Mouse (Mus musculus): ENCODE results near the gene Xrcc1. TPM values are rescaled to one million over a fixed set of nuclear protein-coding genes. Genes with fewer than 3 reads are reported as not detected.
"Not testable (repeated sequence)": the region's sequence is repeated elsewhere in the genome, so short reads cannot be mapped to it uniquely, and the experiment has no call there.

Gene Xrcc1
- polyA plus RNA-seq, 1 experiment from 2014 or later: 17.9 TPM

DNA sequence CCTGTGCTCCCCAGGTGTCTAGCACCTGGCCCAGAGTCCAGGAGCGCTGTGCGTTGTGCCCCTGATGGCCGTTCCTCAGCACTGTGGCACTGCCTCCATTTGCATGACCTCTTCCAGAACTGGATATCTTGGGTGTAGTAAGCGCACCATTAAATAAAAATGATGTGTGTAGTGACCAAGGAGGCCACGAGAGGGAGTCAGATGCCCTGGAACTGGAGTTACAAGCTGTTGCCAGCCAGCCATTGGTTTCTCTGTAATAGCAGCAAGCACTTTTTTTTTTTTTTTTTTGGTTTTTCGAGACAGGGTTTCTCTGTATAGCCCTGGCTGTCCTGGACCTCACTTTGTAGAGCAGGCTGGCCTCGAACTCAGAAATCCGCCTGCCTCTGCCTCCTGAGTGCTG is 29.8 kb upstream of the Xrcc1 start:
- not testable (repeated sequence) for H3K27me3 ChIP-seq (ENCODE audit: insufficient read depth, low read length); ATAC-seq; H3K9me3 ChIP-seq (ENCODE audit: low read length); H3K4me1 ChIP-seq (ENCODE audit: insufficient read depth); H3K4me3 ChIP-seq (ENCODE audit: low read depth, low read length); DNase-seq; H3K4me2 ChIP-seq (ENCODE audit: low read depth, low read length); H3K27ac ChIP-seq (ENCODE audit: low read depth); H3K9ac ChIP-seq (replicated peaks); H3K36me3 ChIP-seq (replicated peaks; ENCODE audit: insufficient read depth, low read length)
- WGBS (ENCODE audit: insufficient replicate concordance): 69% methylated on average over 8 of the region's 8 CpGs
- peak; percentile 43 for TF ChIP-seq CTCF (IDR thresholded peaks at IDR 0.05; ENCODE audit: low read depth)

DNA sequence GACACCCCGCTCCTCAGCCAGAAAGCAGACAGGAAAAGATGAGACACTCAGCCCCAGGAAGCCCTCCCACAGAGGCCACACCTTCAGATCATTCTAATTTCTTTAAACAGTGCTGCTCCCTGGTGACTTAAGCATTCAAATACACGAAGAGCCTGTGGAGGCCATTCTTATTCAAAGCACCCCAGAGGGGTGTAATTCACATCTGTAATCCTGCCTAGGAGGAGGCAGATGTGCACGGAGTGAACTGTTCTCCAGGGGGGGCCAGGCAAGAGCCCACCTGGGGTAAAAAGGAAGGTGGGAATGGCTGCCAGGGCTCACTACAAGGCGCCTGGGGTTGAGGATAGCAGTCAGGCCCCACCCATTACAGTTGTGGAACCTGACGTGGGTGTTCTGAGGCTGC is 29.0 kb upstream of the Xrcc1 start:
- H3K27ac ChIP-seq (ENCODE audit: low read depth): no peak overlapping the region
- no peak for DNase-seq
- H3K9ac ChIP-seq (replicated peaks): no peak overlapping the region
- H3K4me3 ChIP-seq (ENCODE audit: low read depth, low read length): no peak overlapping the region
- no peak for TF ChIP-seq EP300 (IDR thresholded peaks at IDR 0.05; ENCODE audit: low read depth)
- TF ChIP-seq CTCF (IDR thresholded peaks at IDR 0.05; ENCODE audit: low read depth): no peak
- H3K4me1 ChIP-seq (ENCODE audit: insufficient read depth): no peaks in the 10 kb centered on the region
- no peaks in the 10 kb centered on the region for H3K27me3 ChIP-seq (ENCODE audit: insufficient read depth, low read length)
- ATAC-seq: no peak
- no peaks in the 10 kb centered on the region; the same call in 1 of the 2 replicates for H3K36me3 ChIP-seq (replicated peaks; ENCODE audit: insufficient read depth, low read length)
- no peak overlapping the region for H3K4me2 ChIP-seq (ENCODE audit: low read depth, low read length)
- 76% methylated on average over 5 of the region's 5 CpGs for WGBS (ENCODE audit: insufficient replicate concordance)
- no peaks in the 10 kb centered on the region for H3K9me3 ChIP-seq (ENCODE audit: low read length)

DNA sequence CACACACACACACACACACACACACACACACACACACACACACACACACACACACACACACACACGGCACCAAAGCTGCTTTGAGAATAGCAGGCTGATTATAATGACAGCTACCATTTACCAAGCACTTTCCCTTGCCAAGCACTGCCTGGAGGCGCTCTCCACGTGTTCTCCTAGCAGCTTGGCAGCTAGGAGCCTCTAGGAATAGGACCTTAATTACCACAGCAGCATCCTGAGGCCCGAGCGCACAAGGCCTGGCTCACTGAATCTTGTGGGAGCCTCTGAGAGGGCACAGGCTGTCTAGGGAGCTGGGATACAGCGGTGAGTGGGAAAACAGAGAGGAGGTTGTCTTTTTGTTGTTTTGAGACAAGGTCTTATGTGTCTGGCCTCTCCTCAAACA is 28.4 kb upstream of the Xrcc1 start:
- Histone ChIP-seq H3K36me3 (replicated peaks; ENCODE audit: insufficient read depth, low read length) (no peaks in the 10 kb centered on the region; the same call in 1 of the 2 replicates), H3K27ac (ENCODE audit: low read depth) (no peak overlapping the region), H3K4me1 (ENCODE audit: insufficient read depth) (no peaks in the 10 kb centered on the region), H3K9me3 (ENCODE audit: low read length) (no peaks in the 10 kb centered on the region), H3K27me3 (ENCODE audit: insufficient read depth, low read length) (no peaks in the 10 kb centered on the region), H3K4me2 (ENCODE audit: low read depth, low read length) (no peak overlapping the region), H3K9ac (replicated peaks) (no peak overlapping the region), H3K4me3 (ENCODE audit: low read depth, low read length) (no peak overlapping the region)
- ATAC-seq: no peak
- no peak for DNase-seq
- no peak for TF ChIP-seq EP300 (IDR thresholded peaks at IDR 0.05; ENCODE audit: low read depth)
- no peak for TF ChIP-seq CTCF (IDR thresholded peaks at IDR 0.05; ENCODE audit: low read depth)
- 74% methylated on average over 6 of the region's 6 CpGs for WGBS (ENCODE audit: insufficient replicate concordance)

DNA sequence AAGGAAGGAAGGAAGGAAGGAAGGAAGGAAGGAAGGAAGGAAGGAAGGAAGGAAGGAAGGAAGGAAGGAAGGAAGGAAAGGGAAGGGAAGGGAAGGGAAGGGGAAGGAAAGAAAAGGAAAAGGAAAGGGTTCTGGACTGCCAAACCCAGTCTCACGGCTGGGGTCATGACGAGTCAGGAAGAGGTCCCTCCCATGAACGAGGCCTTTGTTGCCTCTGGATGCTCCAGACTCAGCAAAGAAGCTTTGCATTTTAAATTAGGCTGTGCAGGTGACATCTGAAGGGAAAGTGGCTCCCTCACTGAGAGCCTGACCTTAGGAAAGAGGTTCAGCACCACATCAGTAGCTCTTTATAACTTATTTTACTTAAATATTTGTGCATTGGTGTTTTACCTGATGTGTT is 27.0 kb upstream of the Xrcc1 start:
- TF ChIP-seq EP300 (IDR thresholded peaks at IDR 0.05; ENCODE audit: low read depth) (no peak), CTCF (IDR thresholded peaks at IDR 0.05; ENCODE audit: low read depth) (no peak)
- DNase-seq: no peak
- no peak overlapping the region for H3K9ac ChIP-seq (replicated peaks)
- H3K4me2 ChIP-seq (ENCODE audit: low read depth, low read length): no peak overlapping the region
- no peak overlapping the region for H3K27ac ChIP-seq (ENCODE audit: low read depth)
- ATAC-seq: no peak
- no peaks in the 10 kb centered on the region for H3K9me3 ChIP-seq (ENCODE audit: low read length)
- H3K4me1 ChIP-seq (ENCODE audit: insufficient read depth): no peaks in the 10 kb centered on the region
- H3K36me3 ChIP-seq (replicated peaks; ENCODE audit: insufficient read depth, low read length): no peaks in the 10 kb centered on the region; the same call in 1 of the 2 replicates
- 54% methylated on average over 3 of the region's 3 CpGs for WGBS (ENCODE audit: insufficient replicate concordance)
- no peak overlapping the region for H3K4me3 ChIP-seq (ENCODE audit: low read depth, low read length)
- H3K27me3 ChIP-seq (ENCODE audit: insufficient read depth, low read length): no peaks in the 10 kb centered on the region

DNA sequence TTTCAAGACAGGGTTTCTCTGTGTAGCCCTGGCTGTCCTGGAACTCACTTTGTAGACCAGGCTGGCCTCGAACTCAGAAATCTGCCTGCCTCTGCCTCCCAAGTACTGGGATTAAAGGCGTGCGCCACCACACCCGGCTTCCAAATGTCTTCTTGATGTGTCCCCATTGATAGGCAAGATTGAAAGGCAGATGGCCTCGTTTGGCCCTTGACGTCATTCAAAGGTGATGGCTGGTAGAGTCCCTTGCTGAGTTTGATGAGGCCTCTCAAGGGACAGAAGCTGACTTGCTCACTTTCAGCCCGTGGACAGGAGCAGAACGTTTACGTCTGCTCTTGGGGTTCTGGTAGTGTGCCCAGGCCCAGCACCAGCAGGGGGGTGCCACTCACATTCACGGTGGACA is 26.0 kb upstream of the Xrcc1 start:
- H3K27me3 ChIP-seq (ENCODE audit: insufficient read depth, low read length); ATAC-seq; H3K4me2 ChIP-seq (ENCODE audit: low read depth, low read length); H3K9me3 ChIP-seq (ENCODE audit: low read length); H3K27ac ChIP-seq (ENCODE audit: low read depth); H3K4me1 ChIP-seq (ENCODE audit: insufficient read depth); H3K36me3 ChIP-seq (replicated peaks; ENCODE audit: insufficient read depth, low read length); H3K9ac ChIP-seq (replicated peaks); DNase-seq; H3K4me3 ChIP-seq (ENCODE audit: low read depth, low read length): not testable (repeated sequence)
- WGBS (ENCODE audit: insufficient replicate concordance): 82% methylated on average over 10 of the region's 10 CpGs

DNA sequence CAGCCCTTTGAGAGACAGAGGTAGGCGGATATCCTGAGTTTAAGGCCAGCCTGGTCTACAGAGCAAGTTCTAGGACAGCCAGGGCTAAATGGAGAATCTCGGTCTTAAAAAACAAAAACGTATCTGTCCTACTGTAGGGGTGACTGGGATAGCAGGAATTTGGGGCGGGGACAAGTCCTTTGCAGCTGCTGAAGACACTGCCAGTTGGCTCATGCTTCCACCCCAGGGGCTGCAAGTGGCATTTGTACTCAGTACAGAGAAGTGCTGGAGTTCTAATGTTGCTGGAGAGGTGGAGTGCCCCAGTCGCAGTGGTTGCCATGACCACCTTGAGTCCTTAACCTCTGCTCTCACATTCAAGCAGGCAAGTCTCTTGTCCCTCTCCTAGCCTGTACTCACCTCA is 23.3 kb upstream of the Xrcc1 start:
- H3K27me3 ChIP-seq (ENCODE audit: insufficient read depth, low read length): no peaks in the 10 kb centered on the region
- no peaks in the 10 kb centered on the region for H3K9me3 ChIP-seq (ENCODE audit: low read length)
- no peaks in the 10 kb centered on the region for H3K36me3 ChIP-seq (replicated peaks; ENCODE audit: insufficient read depth, low read length)
- no peaks in the 10 kb centered on the region for H3K4me1 ChIP-seq (ENCODE audit: insufficient read depth)
- no peak for ATAC-seq
- no peak overlapping the region for H3K4me3 ChIP-seq (ENCODE audit: low read depth, low read length)
- DNase-seq: no peak
- WGBS (ENCODE audit: insufficient replicate concordance): 50% methylated on average over 5 of the region's 5 CpGs
- no peak overlapping the region for H3K27ac ChIP-seq (ENCODE audit: low read depth)
- no peak overlapping the region for H3K4me2 ChIP-seq (ENCODE audit: low read depth, low read length)
- TF ChIP-seq CTCF (IDR thresholded peaks at IDR 0.05; ENCODE audit: low read depth) (no peak), EP300 (IDR thresholded peaks at IDR 0.05; ENCODE audit: low read depth) (no peak)
- no peak overlapping the region for H3K9ac ChIP-seq (replicated peaks)

DNA sequence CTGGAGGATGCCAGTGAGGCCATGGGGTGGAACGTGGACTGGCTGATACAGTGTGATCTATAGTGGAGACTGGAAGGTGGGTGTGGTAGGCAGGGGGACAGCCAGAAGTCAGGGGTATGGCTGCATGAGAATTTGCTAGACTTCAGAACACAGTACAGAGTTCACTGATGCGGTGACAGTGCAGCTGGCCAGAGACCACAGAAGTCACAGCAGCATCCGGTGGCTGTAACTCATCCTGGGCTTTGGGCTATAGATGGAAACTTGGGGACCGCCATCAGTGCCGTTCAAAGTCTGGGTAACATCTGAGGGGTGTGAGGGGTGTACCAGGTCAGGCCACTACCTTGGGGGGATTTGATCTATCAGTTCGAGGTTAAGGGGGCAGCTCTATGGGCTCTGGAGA is 22.4 kb upstream of the Xrcc1 start:
- Histone ChIP-seq H3K36me3 (replicated peaks; ENCODE audit: insufficient read depth, low read length) (no peaks in the 10 kb centered on the region), H3K27ac (ENCODE audit: low read depth) (no peak overlapping the region), H3K9me3 (ENCODE audit: low read length) (no peaks in the 10 kb centered on the region), H3K9ac (replicated peaks) (no peak overlapping the region), H3K4me2 (ENCODE audit: low read depth, low read length) (no peak overlapping the region), H3K4me1 (ENCODE audit: insufficient read depth) (no peaks in the 10 kb centered on the region), H3K27me3 (ENCODE audit: insufficient read depth, low read length) (no peaks in the 10 kb centered on the region), H3K4me3 (ENCODE audit: low read depth, low read length) (no peak overlapping the region)
- 64% methylated on average over 6 of the region's 6 CpGs for WGBS (ENCODE audit: insufficient replicate concordance)
- TF ChIP-seq EP300 (IDR thresholded peaks at IDR 0.05; ENCODE audit: low read depth) (no peak), CTCF (IDR thresholded peaks at IDR 0.05; ENCODE audit: low read depth) (no peak)
- no peak for ATAC-seq
- DNase-seq: no peak
